Mouse (Mus musculus): ENCODE measurements around the gene Bsn. TPM values are rescaled to one million over a fixed set of nuclear protein-coding genes. Genes with fewer than 3 reads are reported as not detected.
"Not testable (repeated sequence)": the region's sequence is repeated elsewhere in the genome, so short reads cannot be mapped to it uniquely, and the experiment has no call there.

The Bsn gene
- polyA plus RNA-seq, 1 experiment from 2014 or later: 0.24 TPM

DNA sequence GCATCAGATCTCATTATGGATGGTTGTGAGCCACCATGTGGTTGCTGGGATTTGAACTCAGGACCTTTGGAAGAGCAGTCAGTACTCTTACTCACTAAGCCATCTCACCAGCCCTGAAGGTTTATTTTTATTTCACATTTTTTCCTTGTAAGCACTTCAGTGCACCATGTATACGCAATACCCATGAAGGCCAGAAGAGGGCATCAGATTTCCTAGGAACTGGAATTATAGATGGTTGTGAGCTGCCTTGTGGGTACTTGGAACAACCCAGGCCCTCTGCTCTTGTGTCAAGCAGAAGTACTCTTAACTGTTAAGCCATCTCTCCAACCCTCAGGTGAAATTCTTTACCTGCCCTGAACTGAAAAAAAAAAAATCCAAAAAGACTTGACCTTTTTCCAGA lies 54.0 kb downstream of the Bsn start:
- ATAC-seq (ENCODE audit: insufficient read depth): no peak
- no peaks in the 10 kb centered on the region for H3K4me1 ChIP-seq (ENCODE audit: insufficient read depth)
- no peak overlapping the region for H3K4me2 ChIP-seq
- no peaks in the 10 kb centered on the region for H3K27me3 ChIP-seq (ENCODE audit: insufficient read depth, low read length)
- peak; percentile 58 for TF ChIP-seq CTCF (IDR thresholded peaks at IDR 0.05; ENCODE audit: low read depth)
- H3K9ac ChIP-seq: no peak overlapping the region
- no peaks in the 10 kb centered on the region for H3K36me3 ChIP-seq (ENCODE audit: insufficient read depth)
- H3K27ac ChIP-seq (ENCODE audit: low read depth): no peak overlapping the region
- WGBS: 50% methylated on average over 1 of the region's 1 CpGs
- peak; percentile 71 for DNase-seq
- H3K4me3 ChIP-seq (ENCODE audit: low read depth, low read length): no peak overlapping the region
- no peaks in the 10 kb centered on the region for H3K9me3 ChIP-seq (ENCODE audit: low read depth, low read length)

DNA sequence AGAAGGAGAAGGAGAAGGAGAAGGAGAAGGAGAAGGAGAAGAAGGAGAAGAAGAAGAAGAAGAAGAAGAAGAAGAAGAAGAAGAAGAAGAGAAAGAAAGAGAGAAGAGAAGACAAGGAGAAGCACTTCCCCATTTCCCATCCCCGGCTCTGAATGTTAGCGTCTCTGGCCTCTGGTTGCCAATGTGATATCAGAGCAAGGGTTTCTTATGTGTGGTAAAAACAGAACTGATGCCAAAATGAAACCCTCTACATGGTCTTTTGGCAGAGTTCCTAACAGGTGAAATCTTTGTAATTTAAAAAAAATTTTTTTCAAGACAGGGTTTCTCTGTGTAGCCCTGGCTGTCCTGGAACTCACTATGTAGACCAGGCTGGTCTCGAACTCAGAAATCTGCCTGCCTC lies 54.5 kb downstream of the Bsn start:
- not testable (repeated sequence) for H3K36me3 ChIP-seq (ENCODE audit: insufficient read depth); H3K4me2 ChIP-seq; H3K27ac ChIP-seq (ENCODE audit: low read depth); DNase-seq; H3K9ac ChIP-seq; ATAC-seq (ENCODE audit: insufficient read depth); H3K4me3 ChIP-seq (ENCODE audit: low read depth, low read length); H3K4me1 ChIP-seq (ENCODE audit: insufficient read depth); H3K27me3 ChIP-seq (ENCODE audit: insufficient read depth, low read length); H3K9me3 ChIP-seq (ENCODE audit: low read depth, low read length)
- WGBS: 87% methylated on average over 3 of the region's 3 CpGs

DNA sequence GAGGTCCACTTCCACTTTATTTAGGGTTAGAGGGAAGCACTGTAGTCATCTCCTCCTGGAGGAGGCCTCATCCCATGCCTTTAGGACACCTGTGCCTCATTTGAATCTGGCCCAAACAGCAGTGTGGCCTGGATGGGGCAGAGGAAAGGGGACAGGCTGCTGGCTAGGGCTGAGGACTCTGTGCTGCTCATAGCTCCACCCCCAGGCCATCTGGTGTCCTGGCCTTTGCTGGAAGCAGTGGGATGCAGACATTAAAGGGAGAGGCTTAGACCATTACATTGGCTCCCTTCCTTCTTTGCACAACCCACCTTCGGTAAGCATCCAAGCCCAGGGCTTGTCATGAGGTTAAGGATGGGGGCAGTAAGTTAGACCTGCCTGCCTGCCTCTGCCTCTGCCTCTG lies 56.7 kb downstream of the Bsn start:
- DNase-seq (no peak), ATAC-seq (ENCODE audit: insufficient read depth) (no peak)
- Histone ChIP-seq H3K9ac (no peak overlapping the region), H3K36me3 (ENCODE audit: insufficient read depth) (no peaks in the 10 kb centered on the region), H3K27me3 (ENCODE audit: insufficient read depth, low read length) (no peaks in the 10 kb centered on the region), H3K27ac (ENCODE audit: low read depth) (no peak overlapping the region), H3K4me3 (ENCODE audit: low read depth, low read length) (no peak overlapping the region), H3K4me2 (no peak overlapping the region), H3K4me1 (ENCODE audit: insufficient read depth) (no peaks in the 10 kb centered on the region), H3K9me3 (ENCODE audit: low read depth, low read length) (no peaks in the 10 kb centered on the region)
- 60% methylated on average over 1 of the region's 1 CpGs for WGBS
- no peak for TF ChIP-seq CTCF (IDR thresholded peaks at IDR 0.05; ENCODE audit: low read depth)

DNA sequence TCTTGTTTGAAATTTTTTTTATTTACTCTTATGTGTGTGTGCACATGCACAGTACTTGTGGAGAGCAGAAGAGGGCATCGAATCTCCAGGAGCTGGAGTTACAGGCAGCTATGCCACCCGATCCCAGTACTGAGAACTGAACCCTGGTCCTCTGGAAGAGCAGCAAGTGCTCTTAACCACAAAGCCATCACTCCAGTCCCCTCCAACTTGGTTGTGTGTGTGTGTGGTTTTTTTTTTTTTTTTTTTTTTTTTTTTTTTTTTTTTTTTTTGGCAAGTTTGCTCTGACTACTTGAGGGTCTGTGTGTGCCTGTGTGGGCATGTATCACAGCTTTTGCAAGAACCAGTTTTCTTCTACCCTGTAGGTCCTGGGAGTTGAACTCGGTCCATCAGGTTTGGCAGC lies 57.8 kb downstream of the Bsn start:
- Histone ChIP-seq H3K36me3 (ENCODE audit: insufficient read depth) (no peaks in the 10 kb centered on the region), H3K27me3 (ENCODE audit: insufficient read depth, low read length) (no peaks in the 10 kb centered on the region), H3K27ac (ENCODE audit: low read depth) (no peak overlapping the region), H3K9ac (no peak overlapping the region), H3K4me2 (no peak overlapping the region), H3K4me3 (ENCODE audit: low read depth, low read length) (no peak overlapping the region), H3K9me3 (ENCODE audit: low read depth, low read length) (no peaks in the 10 kb centered on the region), H3K4me1 (ENCODE audit: insufficient read depth) (no peaks in the 10 kb centered on the region)
- ATAC-seq (ENCODE audit: insufficient read depth): no peak
- 84% methylated on average over 3 of the region's 3 CpGs for WGBS
- TF ChIP-seq CTCF (IDR thresholded peaks at IDR 0.05; ENCODE audit: low read depth): no peak
- DNase-seq: no peak

DNA sequence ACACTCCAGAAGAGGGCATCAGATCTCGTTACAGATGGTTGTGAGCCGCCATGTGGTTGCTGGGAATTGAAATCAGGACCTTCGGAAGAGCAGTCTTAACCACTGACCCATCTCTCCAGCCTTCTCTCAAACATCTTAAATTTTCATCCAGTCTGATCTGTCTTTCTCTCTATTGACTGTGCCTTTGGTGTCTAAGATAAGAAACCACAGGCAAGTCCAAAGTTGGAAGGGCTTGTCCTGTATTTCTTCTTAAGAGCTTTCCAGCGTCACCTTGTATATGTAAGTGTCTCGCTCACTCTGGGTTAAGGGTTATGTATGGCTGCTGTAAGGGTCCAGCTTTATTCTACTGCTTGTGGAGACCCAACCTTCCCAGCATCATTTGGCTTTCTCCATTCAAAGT lies 58.7 kb downstream of the Bsn start:
- no peak overlapping the region for H3K4me2 ChIP-seq
- WGBS: 83% methylated on average over 5 of the region's 5 CpGs
- DNase-seq (no peak), ATAC-seq (ENCODE audit: insufficient read depth) (no peak)
- H3K4me1 ChIP-seq (ENCODE audit: insufficient read depth): no peaks in the 10 kb centered on the region
- no peak for TF ChIP-seq CTCF (IDR thresholded peaks at IDR 0.05; ENCODE audit: low read depth)
- H3K36me3 ChIP-seq (ENCODE audit: insufficient read depth): no peaks in the 10 kb centered on the region
- no peak overlapping the region for H3K9ac ChIP-seq
- no peaks in the 10 kb centered on the region for H3K9me3 ChIP-seq (ENCODE audit: low read depth, low read length)
- no peak overlapping the region for H3K27ac ChIP-seq (ENCODE audit: low read depth)
- H3K27me3 ChIP-seq (ENCODE audit: insufficient read depth, low read length): no peaks in the 10 kb centered on the region
- no peak overlapping the region for H3K4me3 ChIP-seq (ENCODE audit: low read depth, low read length)

DNA sequence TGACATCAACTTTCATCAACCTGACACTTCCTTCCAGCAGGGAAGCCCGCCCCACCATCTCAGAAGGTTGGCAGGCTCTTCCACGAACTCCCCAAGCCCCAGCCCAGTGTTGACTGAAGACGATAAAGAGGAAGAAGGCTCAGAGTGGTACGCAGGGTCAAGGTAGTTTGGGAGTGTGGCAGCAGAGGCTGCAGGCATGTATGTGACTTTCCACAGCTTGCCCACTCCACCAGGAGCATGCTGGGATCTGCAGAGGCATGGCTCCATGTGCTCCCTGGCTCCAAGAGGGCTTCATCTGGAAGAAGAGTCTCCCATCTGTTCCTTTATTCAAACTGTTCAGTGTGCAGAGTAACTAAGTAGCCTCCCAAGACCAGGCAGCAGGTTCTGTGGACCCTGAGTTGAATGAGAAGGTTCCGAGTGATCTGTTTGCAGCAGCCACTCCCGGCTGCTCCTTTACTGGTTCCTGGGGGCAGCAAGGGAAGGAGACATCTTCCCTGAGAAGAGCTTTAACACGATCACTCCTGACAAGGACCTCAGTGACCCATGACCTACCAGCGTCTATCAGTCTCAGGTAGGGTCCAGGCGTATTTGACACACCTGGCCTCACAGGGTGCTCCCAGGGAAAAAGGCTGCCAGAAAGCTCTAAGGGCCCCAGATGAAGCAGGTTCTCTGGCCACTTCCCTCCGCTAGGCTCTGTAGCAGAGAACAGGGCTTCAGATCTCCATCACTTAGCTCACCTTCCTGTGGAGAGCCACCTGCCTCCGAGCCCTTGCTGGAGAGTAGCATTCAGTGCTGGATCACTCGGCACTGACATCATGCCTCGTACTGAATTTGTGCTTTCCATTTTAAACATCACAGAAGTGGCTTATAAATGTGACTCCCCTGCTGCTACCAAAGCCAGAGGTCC lies 60.9 kb downstream of the Bsn start:
- no peak for DNase-seq
- H3K9me3 ChIP-seq (ENCODE audit: low read depth, low read length): no peaks in the 10 kb centered on the region
- H3K27ac ChIP-seq (ENCODE audit: low read depth): no peak overlapping the region
- ATAC-seq (ENCODE audit: insufficient read depth): no peak
- H3K36me3 ChIP-seq (ENCODE audit: insufficient read depth): no peaks in the 10 kb centered on the region
- 64% methylated on average over 13 of the region's 13 CpGs for WGBS
- no peaks in the 10 kb centered on the region for H3K27me3 ChIP-seq (ENCODE audit: insufficient read depth, low read length)
- no peak overlapping the region for H3K4me3 ChIP-seq (ENCODE audit: low read depth, low read length)
- H3K9ac ChIP-seq: no peak overlapping the region
- no peak overlapping the region for H3K4me2 ChIP-seq
- TF ChIP-seq CTCF (IDR thresholded peaks at IDR 0.05; ENCODE audit: low read depth): no peak
- H3K4me1 ChIP-seq (ENCODE audit: insufficient read depth): no peaks in the 10 kb centered on the region

DNA sequence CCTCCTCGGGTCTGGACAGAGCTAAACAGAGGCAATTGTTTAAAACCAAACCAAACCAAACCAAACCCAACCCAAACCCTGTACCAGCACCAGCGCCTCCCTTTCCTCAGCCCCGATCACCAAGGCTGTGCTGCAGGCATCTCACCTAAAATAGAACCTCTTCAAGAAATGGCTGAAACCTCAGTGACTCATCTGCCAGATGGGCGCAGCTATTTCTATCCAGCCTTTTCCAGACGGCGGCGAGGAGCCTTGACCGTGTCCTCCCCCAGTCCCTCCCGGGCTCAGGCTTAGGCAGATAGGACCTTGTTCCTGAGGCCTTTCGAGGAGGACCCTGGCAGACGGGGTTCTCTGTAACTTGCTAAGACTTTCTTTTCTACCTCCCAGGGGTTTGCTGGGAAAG lies 61.9 kb downstream of the Bsn start:
- no peaks in the 10 kb centered on the region for H3K9me3 ChIP-seq (ENCODE audit: low read depth, low read length)
- ATAC-seq (ENCODE audit: insufficient read depth) (no peak), DNase-seq (no peak)
- H3K27me3 ChIP-seq (ENCODE audit: insufficient read depth, low read length): no peaks in the 10 kb centered on the region
- no peak overlapping the region for H3K4me2 ChIP-seq
- H3K36me3 ChIP-seq (ENCODE audit: insufficient read depth): no peaks in the 10 kb centered on the region
- 78% methylated on average over 11 of the region's 11 CpGs for WGBS
- no peak overlapping the region for H3K27ac ChIP-seq (ENCODE audit: low read depth)
- TF ChIP-seq CTCF (IDR thresholded peaks at IDR 0.05; ENCODE audit: low read depth): no peak
- no peak overlapping the region for H3K9ac ChIP-seq
- no peak overlapping the region for H3K4me3 ChIP-seq (ENCODE audit: low read depth, low read length)
- no peaks in the 10 kb centered on the region for H3K4me1 ChIP-seq (ENCODE audit: insufficient read depth)

Measured in lung, embryonic 14.5 days (tissue).